Mouse (Mus musculus) CH12.LX (cell line): ENCODE data around the gene Wdr90.
A peak's percentile ranks its signal among the peaks of the same experiment; 100 is the strongest.

Source experiments
- MAFK ChIP-seq: IDR thresholded peaks from 2 replicates; pipeline ENCODE4 v1.6.1; 2011; ENCODE audit warnings: low read length, improper control_type of control experiment; ENCODE audit not compliant: insufficient replicate concordance
- RAD21 ChIP-seq: IDR thresholded peaks from 2 replicates; pipeline ENCODE4 v1.6.1; 2011; ENCODE audit warnings: low read depth, mild to moderate bottlenecking, low read length, improper control_type of control experiment, moderate library complexity

DNA sequence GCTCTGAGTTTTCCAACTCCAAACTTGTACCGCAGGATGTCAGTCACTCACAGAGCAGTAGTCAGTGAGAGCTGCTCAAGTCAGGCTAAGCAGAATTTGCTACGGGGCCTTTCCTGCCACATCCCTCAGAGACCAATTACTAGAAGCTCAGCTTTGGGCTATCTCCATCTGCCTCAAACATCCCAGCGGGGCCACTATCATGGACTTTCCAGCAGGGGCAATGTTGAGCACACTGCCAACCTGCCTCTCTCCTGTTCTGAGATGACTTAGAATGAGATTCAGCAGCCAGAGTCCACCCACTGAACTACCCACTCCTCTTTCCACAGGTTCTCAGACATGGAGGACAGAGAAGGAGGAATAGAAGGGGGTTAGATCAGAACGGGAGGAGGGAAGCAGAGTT, 24.3 kb upstream of the Wdr90 start:
- peak; percentile 23 for TF ChIP-seq RAD21
- TF ChIP-seq MAFK: no peak
